Mouse (Mus musculus): Measurements from ENCODE around the gene C1qtnf3.

DNA sequence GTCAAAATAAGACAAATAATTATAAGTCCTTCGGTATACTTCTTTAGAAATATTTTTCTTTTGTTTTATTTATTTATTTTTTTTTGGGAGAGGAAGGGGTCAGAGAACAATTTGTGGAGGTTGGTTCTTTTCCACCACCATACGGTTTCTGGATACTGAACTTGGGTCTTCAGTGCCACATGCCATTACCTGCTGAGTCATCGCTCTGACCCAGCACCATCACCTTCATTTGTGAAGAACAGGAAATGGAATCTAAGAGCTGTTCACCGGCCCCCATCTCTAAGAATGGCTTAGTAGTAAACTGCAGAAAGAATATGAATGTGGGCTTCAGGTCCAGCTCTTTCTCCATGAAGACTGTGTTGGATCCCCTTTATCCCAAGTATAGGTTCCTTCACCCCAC is 49.8 kb upstream of the C1qtnf3 start:
- TF ChIP-seq EP300 (IDR thresholded peaks at IDR 0.05), result no peak
- no peak for TF ChIP-seq CTCF (IDR thresholded peaks at IDR 0.05)

Measured in lung, postnatal 0 days (tissue).